Mouse (Mus musculus) kidney, postnatal 0 days (tissue): ENCODE measurements at regions not wholly inside any gene's neighbourhood (a gene's known extent, or its start where the extent isn't known, plus 50 kb on each side); places are given as distances from the start of the nearest gene placed in this dataset.

ENCODE experiments used
- ATAC-seq: fragments of 200-750 bp; cut with Nextera tagmentation; replicated peaks from 2 replicates; pipeline ENCODE4 v1.8.0; 2017; ENCODE audit warnings: low read depth, moderate number of reproducible peaks, moderate TSS enrichment, moderate library complexity; ENCODE audit not compliant: low FRiP score
- DNase-seq: peaks from one replicate; pipeline ENCODE4 v3.0.0-alpha.2; 2016; ENCODE audit warnings: low spot score
- H3K27ac ChIP-seq: fragments of 300-500 bp; sonication (generic); 2 replicates; pipeline ENCODE4 v1.5.1; 2014; ENCODE audit warnings: mild to moderate bottlenecking
- H3K27me3 ChIP-seq: fragments of 300-500 bp; sonication (generic); 2 replicates; pipeline ENCODE4 v1.6.1; 2014; ENCODE audit warnings: low read length, mixed read lengths; ENCODE audit not compliant: insufficient read depth
- H3K36me3 ChIP-seq: fragments of 300-500 bp; sonication (generic); 2 replicates; pipeline ENCODE4 v1.6.1; 2014; ENCODE audit warnings: low read length, mixed read lengths; ENCODE audit not compliant: insufficient read depth
- H3K4me1 ChIP-seq: fragments of 300-500 bp; sonication (generic); replicated peaks from 2 replicates; pipeline ENCODE4 v1.6.1; 2014; ENCODE audit warnings: antibody characterized with exemption, low read length, mixed read lengths; ENCODE audit not compliant: insufficient read depth
- H3K4me2 ChIP-seq: fragments of 300-500 bp; sonication (generic); 2 replicates; pipeline ENCODE4 v1.6.1; 2014; ENCODE audit warnings: mild to moderate bottlenecking, low read length, moderate library complexity, mixed read lengths
- H3K4me3 ChIP-seq: fragments of 300-500 bp; sonication (generic); replicated peaks from 2 replicates; pipeline ENCODE4 v1.5.1; 2014; ENCODE audit warnings: low read depth, low read length
- H3K9ac ChIP-seq: fragments of 300-500 bp; sonication (generic); 2 replicates; pipeline ENCODE4 v1.6.1; 2014; ENCODE audit warnings: low read depth, low read length
- H3K9me3 ChIP-seq: fragments of 300-500 bp; sonication (generic); replicated peaks from 2 replicates; pipeline ENCODE4 v1.6.1; 2016; ENCODE audit warnings: low read length, inconsistent platforms, mixed read lengths
- CTCF ChIP-seq: IDR thresholded peaks from 2 replicates; pipeline ENCODE4 v1.5.1; 2016; ENCODE audit warnings: antibody characterized with exemption, low read depth, mild to moderate bottlenecking, moderate library complexity
- WGBS: fragments of 180-500 bp; shearing (Covaris S2); extraction: QIAGEN DNeasy Blood & Tissue Kit; methylation state at CpG from one replicate; pipeline ENCODE4 v1.1.7; 2014; 5-methylcytosine and 5-hydroxymethylcytosine counted together

DNA sequence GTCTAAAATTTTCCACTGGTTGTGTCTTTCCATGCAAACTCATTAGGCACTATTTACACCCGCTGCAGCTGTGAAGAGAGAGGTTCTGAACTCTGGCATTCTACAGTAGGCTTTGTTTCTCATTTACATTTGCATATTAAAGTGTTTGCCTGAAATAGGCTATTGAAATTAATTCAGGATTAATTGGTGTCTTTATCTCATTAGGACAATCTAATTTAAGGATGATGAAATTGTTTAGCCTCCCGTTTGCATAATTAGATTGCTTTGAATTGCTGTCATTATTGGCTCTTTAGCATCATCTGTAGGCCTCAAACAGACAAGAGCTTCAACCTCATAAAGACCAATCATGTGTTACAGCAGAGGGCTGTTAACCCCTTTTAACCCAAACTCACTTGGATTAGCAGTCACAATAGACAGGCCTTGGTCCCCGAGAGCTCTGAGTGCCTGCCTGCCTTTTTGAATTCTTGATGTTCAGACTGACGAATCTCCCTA is 476.7 kb upstream of the Pbx1 start:
- H3K9me3 ChIP-seq, result no peaks in the 10 kb centered on the region
- H3K4me2 ChIP-seq, result no peak overlapping the region
- no peaks in the 10 kb centered on the region for H3K4me1 ChIP-seq
- H3K4me3 ChIP-seq, result no peak overlapping the region
- TF ChIP-seq CTCF, result no peak
- WGBS, result 47% methylated on average over 4 of the region's 4 CpGs
- no peak overlapping the region for H3K27ac ChIP-seq
- H3K36me3 ChIP-seq, result no peaks in the 10 kb centered on the region
- DNase-seq (no peak), ATAC-seq (no peak)
- H3K9ac ChIP-seq, result no peak overlapping the region
- H3K27me3 ChIP-seq, result no peaks in the 10 kb centered on the region

DNA sequence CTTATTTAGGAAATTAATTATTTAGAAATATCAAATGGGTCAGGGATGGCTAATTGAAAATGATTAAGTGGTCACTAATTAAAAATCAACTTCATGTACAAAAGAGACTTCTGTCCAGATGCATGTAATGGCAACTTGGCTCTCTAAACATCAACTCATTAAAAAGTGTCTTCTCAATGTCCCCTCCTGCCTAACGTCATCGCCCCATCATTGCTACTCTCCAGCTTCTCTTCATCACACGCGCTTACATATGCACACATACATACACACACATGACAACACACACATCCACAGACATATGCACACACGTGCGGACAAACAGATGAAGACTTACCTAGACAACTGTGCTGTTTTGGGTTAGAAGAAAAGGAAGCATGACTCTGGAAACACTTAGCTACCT is 476.1 kb upstream of the Pbx1 start:
- H3K4me2 ChIP-seq, result no peak overlapping the region
- 93% methylated on average over 6 of the region's 6 CpGs for WGBS
- no peak for TF ChIP-seq CTCF
- no peak overlapping the region for H3K4me3 ChIP-seq
- no peaks in the 10 kb centered on the region for H3K27me3 ChIP-seq
- ATAC-seq, result no peak
- no peak for DNase-seq
- no peak overlapping the region for H3K27ac ChIP-seq
- no peak overlapping the region for H3K9ac ChIP-seq
- no peaks in the 10 kb centered on the region for H3K9me3 ChIP-seq
- no peaks in the 10 kb centered on the region for H3K36me3 ChIP-seq
- no peaks in the 10 kb centered on the region for H3K4me1 ChIP-seq

- Histone ChIP-seq H3K9me3 (no peaks in the 10 kb centered on the region), H3K4me1 (no peaks in the 10 kb centered on the region), H3K27me3 (no peaks in the 10 kb centered on the region), H3K36me3 (no peaks in the 10 kb centered on the region), H3K9ac (no peak overlapping the region), H3K4me3 (no peak overlapping the region), H3K4me2 (no peak overlapping the region), H3K27ac (no peak overlapping the region)
- 72% methylated on average over 2 of the region's 2 CpGs for WGBS
- no peak for DNase-seq
- TF ChIP-seq CTCF, result no peak
- no peak for ATAC-seq
Measured at GRCm38 (mm10) chr1:168898483-168898882, 466.4 kb upstream of the Pbx1 start.

- H3K4me1 ChIP-seq, result no peaks in the 10 kb centered on the region
- no peaks in the 10 kb centered on the region for H3K36me3 ChIP-seq
- no peak for TF ChIP-seq CTCF
- H3K9me3 ChIP-seq, result no peaks in the 10 kb centered on the region
- DNase-seq (peak; percentile 34), ATAC-seq (no peak)
- no peak overlapping the region for H3K4me3 ChIP-seq
- H3K27me3 ChIP-seq, result no peaks in the 10 kb centered on the region
- H3K9ac ChIP-seq, result no peak overlapping the region
- no peak overlapping the region for H3K27ac ChIP-seq
- H3K4me2 ChIP-seq, result no peak overlapping the region
- 55% methylated on average over 3 of the region's 3 CpGs for WGBS
Measured at GRCm38 (mm10) chr1:168861577-168861976, 429.5 kb upstream of the Pbx1 start.

DNA sequence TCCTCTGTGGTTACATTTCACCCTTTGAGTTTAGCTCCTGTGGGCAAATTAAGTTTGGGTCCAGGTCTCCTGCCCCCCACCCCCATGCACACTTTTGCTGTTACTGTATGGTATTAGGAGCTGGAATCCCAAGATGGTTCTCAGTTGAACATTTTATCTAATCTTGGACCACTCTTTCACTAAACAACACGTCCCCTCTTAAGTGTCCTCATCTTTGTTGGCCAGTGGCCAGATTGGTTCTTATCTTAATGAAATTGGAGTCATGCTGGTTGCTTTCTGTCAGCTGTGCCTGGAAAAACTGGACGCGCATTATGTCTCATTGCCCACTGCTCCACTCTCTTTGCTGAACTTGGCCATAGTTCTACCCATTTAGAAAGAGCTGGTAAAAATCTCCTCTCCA is 391.1 kb upstream of the Pbx1 start:
- TF ChIP-seq CTCF, result no peak
- no peak overlapping the region for H3K9ac ChIP-seq
- no peak overlapping the region for H3K4me2 ChIP-seq
- no peak overlapping the region for H3K4me3 ChIP-seq
- ATAC-seq (no peak), DNase-seq (no peak)
- WGBS, result 73% methylated on average over 3 of the region's 3 CpGs
- H3K27ac ChIP-seq, result no peak overlapping the region
- H3K36me3 ChIP-seq, result no peaks in the 10 kb centered on the region
- no peaks in the 10 kb centered on the region for H3K9me3 ChIP-seq
- H3K27me3 ChIP-seq, result no peaks in the 10 kb centered on the region
- no peaks in the 10 kb centered on the region for H3K4me1 ChIP-seq

- Histone ChIP-seq H3K27ac (no peak overlapping the region), H3K27me3 (no peaks in the 10 kb centered on the region), H3K4me3 (no peak overlapping the region), H3K36me3 (no peaks in the 10 kb centered on the region), H3K9ac (no peak overlapping the region), H3K4me2 (no peak overlapping the region), H3K9me3 (no peaks in the 10 kb centered on the region), H3K4me1 (no peaks in the 10 kb centered on the region)
- no peak for DNase-seq
- ATAC-seq, result no peak
- 88% methylated on average over 5 of the region's 5 CpGs for WGBS
- TF ChIP-seq CTCF, result no peak
Measured at GRCm38 (mm10) chr1:168818381-168818780, 386.3 kb upstream of the Pbx1 start.

DNA sequence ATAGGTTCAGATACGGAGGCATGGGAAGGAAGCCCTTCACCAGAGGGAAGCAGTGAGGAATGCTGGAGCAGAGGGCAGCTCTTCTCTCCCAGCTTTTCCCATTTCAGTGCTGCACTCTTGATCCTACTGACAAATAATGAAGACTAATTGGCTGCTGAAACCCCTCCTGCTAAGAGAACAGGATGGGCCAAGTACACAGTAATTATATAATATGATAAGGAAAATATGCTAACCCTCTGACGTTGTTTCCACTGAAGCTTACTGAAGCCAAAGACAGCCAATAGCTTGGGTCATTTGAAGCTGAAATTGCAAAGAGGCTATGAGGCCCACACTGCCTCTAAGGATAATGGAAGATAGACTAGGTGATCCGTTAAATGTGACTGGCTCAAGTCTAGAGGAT is 375.0 kb upstream of the Pbx1 start:
- WGBS, result 60% methylated on average over 3 of the region's 3 CpGs
- no peaks in the 10 kb centered on the region for H3K27me3 ChIP-seq
- no peak overlapping the region for H3K27ac ChIP-seq
- no peak for ATAC-seq
- H3K9me3 ChIP-seq, result no peaks in the 10 kb centered on the region
- no peaks in the 10 kb centered on the region for H3K36me3 ChIP-seq
- peak; percentile 18 for DNase-seq
- no peak for TF ChIP-seq CTCF
- no peak overlapping the region for H3K4me2 ChIP-seq
- H3K4me1 ChIP-seq, result no peaks in the 10 kb centered on the region
- H3K4me3 ChIP-seq, result no peak overlapping the region
- no peak overlapping the region for H3K9ac ChIP-seq
